Mouse (Mus musculus): Measurements from ENCODE around the gene Clec12a.

GRCm38 (mm10) chr6:129402404-129402803, 59.9 kb downstream of the Clec12a start:
- TF ChIP-seq POLR2A (IDR thresholded peaks at IDR 0.05; ENCODE audit: low read depth, low read length) (no peak), CTCF (IDR thresholded peaks at IDR 0.05; ENCODE audit: extremely low read depth, insufficient read depth, insufficient read length, insufficient replicate concordance) (no peak)
